Mouse (Mus musculus) embryonic fibroblast, embryonic 13.5 days (primary cell): ENCODE results near the gene Klk1b9.

Experiments used
- CTCF ChIP-seq: IDR thresholded peaks from 2 replicates; pipeline ENCODE4 v1.5.1; 2011; ENCODE audit warnings: mild to moderate bottlenecking, control low read depth, low read length, moderate library complexity, borderline replicate concordance; ENCODE audit not compliant: insufficient read depth
- POLR2A ChIP-seq: IDR thresholded peaks from 2 replicates; pipeline ENCODE4 v1.6.1; 2011; ENCODE audit warnings: low read depth, mild to moderate bottlenecking, control low read depth, low read length, moderate library complexity

DNA sequence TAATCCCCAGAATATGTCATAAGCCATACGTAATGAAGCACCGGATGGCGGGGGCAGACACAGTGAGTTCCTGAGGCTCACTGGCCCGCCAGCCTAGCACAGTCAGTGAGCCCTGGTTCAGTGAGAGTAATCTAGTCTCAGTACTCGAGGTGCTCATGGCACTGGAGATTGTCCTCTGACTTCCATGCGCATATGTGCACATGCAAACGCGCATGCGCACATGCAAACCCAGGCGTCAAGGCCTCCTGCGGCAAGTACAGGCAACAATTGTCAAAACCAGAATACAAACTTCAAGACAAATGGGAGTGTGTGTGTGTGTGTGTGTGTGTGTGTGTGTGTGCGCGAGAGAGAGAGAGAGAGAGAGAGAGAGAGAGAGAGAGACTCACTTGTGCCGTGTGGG lies 39.3 kb upstream of the Klk1b9 start:
- TF ChIP-seq CTCF (no peak), POLR2A (no peak)
